Mouse (Mus musculus) common myeloid progenitor, adult 5-6 weeks (primary cell): ENCODE measurements around the gene H2-T22. TPM values are rescaled to one million over a fixed set of nuclear protein-coding genes. Genes with fewer than 3 reads are reported as not detected.

Experiments used
- ATAC-seq: replicated peaks from 2 replicates; pipeline ENCODE4 v1.8.0; 2016; ENCODE audit warnings: low read depth, mild to moderate bottlenecking, moderate TSS enrichment, inconsistent platforms; ENCODE audit not compliant: poor library complexity, severe bottlenecking
- total RNA-seq: library from RNA; stranded (forward); fragments of 200-1000, 187-1606 nt; gene quantifications from 2 replicates; pipeline ENCODE4 v1.2.3, GENCODE M21; 2017

H2-T22 gene
- total RNA-seq, 1 experiment from 2014 or later: 42.8 TPM

DNA sequence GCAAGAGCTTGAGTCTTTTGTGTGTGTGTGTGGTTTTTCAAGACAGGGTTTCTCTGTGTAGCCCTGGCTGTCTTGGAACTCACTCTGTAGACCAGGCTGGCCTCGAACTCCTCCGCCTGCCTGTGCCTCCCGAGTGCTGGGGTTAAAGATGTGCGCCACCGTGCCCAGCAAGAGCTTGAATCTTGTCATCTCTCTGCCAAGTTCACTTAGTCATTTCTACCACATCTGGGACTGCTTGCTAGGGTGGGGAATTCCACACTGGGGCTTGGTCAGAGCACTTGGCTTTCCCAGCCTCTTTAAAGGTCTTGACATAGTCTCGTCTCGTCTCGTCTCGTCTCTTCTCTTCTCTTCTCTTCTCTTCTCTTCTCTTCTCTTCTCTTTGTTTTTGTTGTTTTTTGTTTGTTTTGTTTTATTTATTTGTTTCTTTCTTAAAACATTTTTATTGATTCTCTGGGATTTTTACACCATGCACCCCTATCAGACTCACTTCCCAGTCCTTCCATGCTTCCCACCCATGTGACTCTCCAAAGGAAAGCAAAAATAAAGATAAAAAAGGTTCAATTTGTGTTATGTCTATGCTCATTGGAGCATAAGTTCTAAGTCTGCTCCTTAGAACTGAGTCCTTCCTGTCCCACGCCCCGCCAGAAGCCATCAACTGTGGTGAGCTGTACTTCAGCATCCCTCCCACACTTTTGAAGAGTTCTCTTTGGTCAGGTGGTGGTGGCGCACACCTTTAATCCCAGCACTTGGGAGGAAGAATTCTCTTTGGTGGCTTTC lies 41.2 kb downstream of the H2-T22 start:
- ATAC-seq: no peak

GRCm38 (mm10) chr17:36000349-36000748 lies 42.2 kb downstream of the H2-T22 start:
- no peak for ATAC-seq

DNA sequence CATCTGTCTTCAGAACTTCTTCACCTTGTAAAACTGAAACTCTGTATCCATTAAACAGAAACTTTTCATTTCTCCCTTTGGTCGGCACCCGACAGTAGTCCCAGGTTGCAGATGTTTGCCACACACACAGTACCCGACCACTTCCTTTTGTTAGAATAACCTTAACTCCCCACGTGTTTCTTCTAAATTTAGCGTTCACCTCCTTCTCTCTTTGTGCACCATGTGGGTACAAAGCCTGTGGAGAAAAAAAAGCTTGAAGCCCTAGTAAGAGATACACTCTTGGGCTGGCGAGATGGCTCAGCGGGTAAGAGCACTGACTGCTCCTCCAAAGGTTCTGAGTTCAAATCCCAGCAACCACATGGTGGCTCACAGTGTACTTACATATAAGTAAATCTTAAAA lies 43.2 kb downstream of the H2-T22 start:
- peak; percentile 13 for ATAC-seq

DNA sequence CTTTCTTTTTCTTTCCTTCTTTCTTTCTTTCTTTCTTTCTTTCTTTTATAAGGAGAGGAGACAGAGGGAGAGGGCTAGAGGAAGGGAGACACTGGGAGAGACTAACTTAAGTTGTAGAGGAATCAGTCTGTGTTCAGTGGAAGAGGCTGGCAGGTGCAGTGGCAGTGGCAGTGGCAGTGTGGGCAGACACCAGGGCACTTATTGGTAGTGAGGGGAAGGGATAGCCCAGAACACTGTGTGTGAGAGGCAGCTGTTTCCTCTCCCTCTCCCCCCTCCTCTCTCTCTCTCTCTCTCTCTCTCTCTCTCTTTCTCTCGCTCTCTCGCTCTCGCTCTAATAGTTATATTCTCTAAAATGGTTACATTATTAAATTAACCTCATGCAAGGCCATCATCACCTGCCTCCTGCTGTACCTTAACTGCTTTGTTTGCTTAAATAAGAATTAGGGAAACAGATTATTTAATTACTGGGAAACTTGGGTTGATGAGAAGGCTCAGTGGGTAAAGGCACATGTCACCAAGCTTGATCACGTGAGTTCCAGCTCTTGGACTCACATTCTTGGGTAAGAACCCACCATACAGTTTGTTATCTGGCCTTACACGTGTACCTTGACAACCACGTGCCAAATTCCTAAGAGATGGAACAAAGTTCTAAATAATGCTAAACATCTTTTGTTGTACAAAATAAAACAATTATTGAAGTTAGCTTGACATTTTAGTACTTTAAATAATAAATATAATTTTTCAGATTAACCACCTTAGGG lies 43.8 kb downstream of the H2-T22 start:
- ATAC-seq: no peak

DNA sequence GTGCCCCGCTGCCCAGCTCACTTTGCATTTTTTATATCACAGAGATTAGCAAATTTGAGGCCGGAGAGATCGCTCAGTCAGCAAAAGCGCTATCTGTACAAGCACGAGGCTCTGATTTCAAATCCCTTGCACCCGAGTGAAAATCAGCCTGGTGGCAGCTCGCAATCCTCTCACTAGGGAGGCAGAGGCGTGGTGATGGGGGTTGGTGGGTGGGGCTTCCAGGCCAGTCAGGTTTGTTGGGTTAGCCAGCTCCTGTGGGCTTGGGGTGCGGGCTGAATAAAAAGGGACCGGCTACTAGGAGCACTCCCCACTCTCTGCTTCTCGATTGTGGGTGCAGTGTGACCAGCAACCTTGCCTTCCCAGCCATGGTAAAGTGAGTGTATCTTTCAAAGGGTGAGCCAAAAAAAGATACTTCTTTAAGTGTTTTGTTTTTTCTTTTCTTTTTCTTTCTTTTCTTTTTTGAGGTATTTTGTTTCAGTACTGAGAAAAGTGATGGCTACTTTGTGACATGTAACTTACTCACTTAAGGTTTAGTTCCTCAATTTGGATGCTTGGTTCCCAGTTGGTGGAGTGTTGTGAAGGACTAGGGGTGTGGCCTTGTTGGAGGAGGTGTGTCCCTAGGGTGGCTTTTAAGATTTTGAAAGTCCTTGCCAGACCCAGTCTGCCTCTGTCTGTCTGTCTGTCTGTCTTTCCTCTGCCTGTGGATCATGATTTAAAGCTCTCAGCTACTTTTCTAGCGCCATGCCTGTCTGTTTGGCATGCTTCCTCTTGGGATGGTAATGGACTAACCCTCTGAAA lies 44.6 kb downstream of the H2-T22 start:
- ATAC-seq: peak; percentile 42

- peak; percentile 53 for ATAC-seq
Measured at GRCm38 (mm10) chr17:35996949-35997348, 45.6 kb downstream of the H2-T22 start.

GRCm38 (mm10) chr17:35994879-35995240 lies 47.7 kb downstream of the H2-T22 start:
- no peak for ATAC-seq

GRCm38 (mm10) chr17:35994175-35994878 lies 48.2 kb downstream of the H2-T22 start:
- peak; percentile 45 for ATAC-seq

GRCm38 (mm10) chr17:35993675-35994074 lies 48.9 kb downstream of the H2-T22 start:
- peak; percentile 49 for ATAC-seq

DNA sequence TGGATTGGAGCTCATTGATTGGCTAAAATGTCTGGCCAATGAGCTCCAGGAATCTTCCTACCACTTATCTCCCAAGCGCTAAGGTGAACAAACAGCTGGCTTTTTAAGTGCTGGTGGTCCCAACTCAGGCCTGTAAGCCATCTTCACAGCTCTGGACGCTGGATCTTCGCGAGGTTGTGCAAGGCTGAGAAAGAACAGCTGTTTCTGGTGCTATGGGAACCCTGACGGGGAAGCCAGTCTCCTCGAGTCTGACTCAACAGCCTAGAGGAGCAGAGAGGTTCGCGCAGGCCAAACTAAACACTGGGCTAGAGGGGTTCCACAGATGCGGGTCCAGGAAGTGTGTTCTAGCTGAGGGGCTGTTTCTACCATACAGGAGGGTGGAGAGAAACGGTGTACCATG lies 50.8 kb downstream of the H2-T22 start:
- ATAC-seq: no peak

Other genes with a start within 250 kb of the H2-T22 start
- 66.9 and 67.4 TPM in 2 replicates for gene Ier3, start 221.1 kb downstream of the H2-T22 start, total RNA-seq
- 62.8 and 68.5 TPM in 2 replicates for gene Flot1, start 219.5 kb downstream of the H2-T22 start, total RNA-seq
- 922 and 1,068 TPM in 2 replicates for gene Tubb5, start 204.4 kb downstream of the H2-T22 start, total RNA-seq
- 27.0 and 39.0 TPM in 2 replicates for gene Mdc1, start 201.2 kb downstream of the H2-T22 start, total RNA-seq
- gene Nrm, start 181.4 kb downstream of the H2-T22 start, total RNA-seq: 55.1 and 58.3 TPM in 2 replicates
- gene Ppp1r18, start 177.2 kb downstream of the H2-T22 start, total RNA-seq: 11.3 and 24.0 TPM in 2 replicates
- 42.3 and 52.4 TPM in 2 replicates for gene Dhx16, start 162.9 kb downstream of the H2-T22 start, total RNA-seq
- gene 2310061I04Rik, start 145.3 kb downstream of the H2-T22 start, total RNA-seq: 6.3 and 10.9 TPM in 2 replicates
- gene Atat1, start 132.7 kb downstream of the H2-T22 start, total RNA-seq: 10.8 and 13.6 TPM in 2 replicates
- 52.4 and 66.3 TPM in 2 replicates for gene Mrps18b, start 126.4 kb downstream of the H2-T22 start, total RNA-seq
- 101 and 107 TPM in 2 replicates for gene Ppp1r10, start 126.3 kb downstream of the H2-T22 start, total RNA-seq
- 236 and 291 TPM in 2 replicates for gene Abcf1, start 73.0 kb downstream of the H2-T22 start, total RNA-seq
- 23.0 and 23.1 TPM in 2 replicates for gene Gnl1, start 62.9 kb downstream of the H2-T22 start, total RNA-seq
- gene Prr3, start 62.5 kb downstream of the H2-T22 start, total RNA-seq: 8.3 and 9.7 TPM in 2 replicates
- 15.3 and 16.4 TPM in 2 replicates for gene H2-T24, start 22.2 kb downstream of the H2-T22 start, total RNA-seq
- 128 and 151 TPM in 2 replicates for gene H2-T23, start 9.9 kb downstream of the H2-T22 start, total RNA-seq
- gene Gm6034, start 214 bp upstream of the H2-T22 start, total RNA-seq: not detected in 2 replicates
- 0.05 TPM in 1 of 2 replicates, not detected in the other for gene Gm11127, start 15.6 kb upstream of the H2-T22 start, total RNA-seq
- 0.96 TPM in 1 of 2 replicates, not detected in the other for gene Gm19684, start 78.9 kb upstream of the H2-T22 start, total RNA-seq
- gene Gm7030, start 86.7 kb upstream of the H2-T22 start, total RNA-seq: not detected in 2 replicates
- not detected in 2 replicates for gene Gm8909, start 125.8 kb upstream of the H2-T22 start, total RNA-seq
- not detected in 2 replicates for gene H2-T3, start 147.5 kb upstream of the H2-T22 start, total RNA-seq
- 19.6 and 21.1 TPM in 2 replicates for gene Rpp21, start 215.3 kb upstream of the H2-T22 start, total RNA-seq
- 12.8 and 18.4 TPM in 2 replicates for gene Trim39, start 229.5 kb upstream of the H2-T22 start, total RNA-seq
- not detected in 2 replicates for gene H2-M10.2, start 243.7 kb upstream of the H2-T22 start, total RNA-seq